Mouse (Mus musculus) subcutaneous adipose tissue, adult 2 months (tissue): ENCODE measurements around the gene Yap1. TPM values are rescaled to one million over a fixed set of nuclear protein-coding genes. Genes with fewer than 3 reads are reported as not detected.

Source experiments
- polyA plus RNA-seq: library from polyadenylated mRNA; depleted of rRNA; stranded (reverse); fragments of >200 nt; gene quantifications from 2 replicates; pipeline ENCODE4 v1.2.3, GENCODE M21; 2012; ENCODE audit warnings: low replicate concordance; rRNA removed

Yap1 gene
- 46.7 and 66.5 TPM in 2 replicates for polyA plus RNA-seq

DNA sequence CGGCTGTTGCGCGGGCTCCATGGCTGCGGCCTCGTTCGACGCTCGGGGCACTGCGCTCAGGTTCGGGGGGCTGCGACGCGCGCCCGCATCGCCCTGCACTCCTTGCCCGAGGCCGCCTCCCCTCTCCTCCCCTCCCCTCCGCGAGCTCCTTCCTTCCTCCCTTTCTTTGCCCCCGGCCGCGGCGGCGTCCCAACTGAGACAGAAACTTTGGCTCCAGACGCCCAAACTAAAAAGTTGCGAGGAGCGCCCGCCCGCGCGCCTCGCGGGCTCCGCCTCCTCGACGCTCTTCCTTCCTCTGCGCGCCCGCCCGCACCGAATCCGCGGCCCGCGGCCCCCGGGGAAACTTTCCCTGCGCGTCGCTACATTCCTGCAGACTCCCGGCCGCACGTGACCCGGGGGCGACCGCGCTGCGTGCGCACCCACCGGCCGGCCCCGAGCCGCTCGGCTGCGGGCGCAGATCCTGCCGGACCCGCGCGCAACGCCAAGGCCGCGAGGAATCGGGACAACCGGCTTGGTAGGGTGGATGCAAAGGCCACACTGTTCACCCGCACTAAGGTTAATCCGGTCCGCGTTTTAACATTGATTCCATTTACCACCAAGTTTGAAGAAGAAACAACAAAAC, at the start of gene Yap1:
Gene Yap1 (minus strand): TSS at position 227 of the 622 bp plus-strand sequence.

DNA sequence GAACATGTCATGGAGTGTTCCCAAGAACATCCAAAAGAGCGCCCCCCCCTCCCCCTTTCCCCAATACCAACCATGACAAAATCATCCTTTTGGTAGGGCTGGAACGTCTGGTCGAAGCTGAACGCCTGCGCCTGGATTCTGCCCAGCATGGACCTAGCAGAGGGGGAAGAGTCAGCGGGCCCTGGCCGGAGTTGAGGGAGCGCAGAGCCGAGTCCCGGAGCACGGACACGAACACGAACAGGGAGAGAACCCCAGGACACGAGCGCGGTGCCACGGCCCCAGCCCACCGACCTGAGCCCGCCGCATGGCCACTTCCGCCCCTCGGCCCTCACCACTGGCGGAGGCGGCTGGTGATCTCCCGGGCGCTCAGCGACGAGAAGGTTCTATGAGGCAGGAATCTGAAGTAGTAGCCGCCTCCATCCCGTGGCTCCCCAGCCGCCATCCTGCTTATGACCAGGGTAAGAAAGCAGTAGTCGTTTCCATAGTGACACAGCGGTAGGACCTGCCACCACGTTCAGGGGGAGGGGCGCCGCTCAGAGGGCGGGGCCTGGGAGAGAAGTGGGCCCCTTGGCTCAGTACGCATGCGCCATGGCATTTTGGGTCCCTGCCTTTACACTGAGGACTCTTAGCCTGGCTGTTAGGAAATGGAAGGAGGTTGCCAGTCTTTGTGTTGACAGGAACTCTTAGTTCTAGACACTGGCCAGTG, 38.1 kb upstream of the Yap1 start, which contains the start of gene Cfap300:
Gene Cfap300 (minus strand): TSS at position 486 of the 706 bp plus-strand sequence.

Other genes starting within 250 kb of the Yap1 start
- 56.3 and 102 TPM in 2 replicates for gene Tmem123, start 240.6 kb downstream of the Yap1 start, polyA plus RNA-seq
- 13.5 and 18.9 TPM in 2 replicates for gene Birc2, start 167.5 kb downstream of the Yap1 start, polyA plus RNA-seq
- 16.1 and 21.5 TPM in 2 replicates for gene Birc3, start 131.4 kb downstream of the Yap1 start, polyA plus RNA-seq
- 2.2 and 3.6 TPM in 2 replicates for gene Cfap300, start 38.2 kb upstream of the Yap1 start, polyA plus RNA-seq
- gene Cep126, start 129.7 kb upstream of the Yap1 start, polyA plus RNA-seq: 0.52 and 1.8 TPM in 2 replicates